Mouse (Mus musculus) megakaryocyte, embryonic 14.5 days (primary cell): Measurements from ENCODE around the gene Tle3.

Experiments
- FLI1 ChIP-seq: IDR thresholded peaks from 2 replicates; pipeline ENCODE4 v1.6.1; 2012; ENCODE audit warnings: low read length, inconsistent platforms, mixed read lengths
- GATA1 ChIP-seq: IDR thresholded peaks from 3 replicates; pipeline ENCODE4 v1.6.1; 2012; ENCODE audit warnings: mixed read lengths, low read length, inconsistent platforms, borderline replicate concordance

DNA sequence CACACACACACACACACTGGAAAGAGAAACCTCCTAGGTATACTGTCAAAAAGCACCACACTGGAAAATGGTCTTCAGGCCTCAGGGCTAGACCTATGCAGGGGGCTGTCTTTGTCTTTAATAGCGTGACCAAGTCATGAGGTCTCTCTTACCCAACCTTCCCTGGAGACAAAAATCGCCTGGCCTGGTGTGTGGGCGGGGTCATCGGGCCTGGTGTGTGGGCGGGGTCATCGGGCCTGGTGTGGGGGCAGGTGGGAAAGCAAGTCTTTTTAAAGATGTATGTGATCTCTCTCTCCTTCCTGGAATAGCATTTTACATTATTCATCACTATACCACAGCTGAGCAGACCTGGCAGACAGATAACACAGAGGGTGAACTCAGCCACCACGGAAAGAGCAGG is 25.2 kb upstream of the Tle3 start:
- TF ChIP-seq GATA1, result no peak
- no peak for TF ChIP-seq FLI1
